Mouse (Mus musculus) kidney, postnatal 36 days (tissue): ENCODE measurements around the gene Arhgef18.
A peak's percentile ranks its signal among the peaks of the same experiment; 100 is the strongest.

Experiments used
- DNase-seq, 2 experiments: peaks; one replicate each; pipeline ENCODE4 v3.0.0; 2021 to 2022; ENCODE audit warnings: mixed read lengths in 2 of 2

Gene Arhgef18

GRCm38 (mm10) chr8:3392771-3393710, at the start of gene Arhgef18:
Gene Arhgef18 (plus strand): TSS chr8:3393006.
- peak; percentile 94 to 97 for DNase-seq

GRCm38 (mm10) chr8:3345337-3345736, 47.5 kb upstream of the Arhgef18 start:
- DNase-seq: no peak

- no peak for DNase-seq
Observed at GRCm38 (mm10) chr8:3346691-3347413, 46.0 kb upstream of the Arhgef18 start.

- DNase-seq: peak in 1 of 2 experiments; percentile 14
Observed at GRCm38 (mm10) chr8:3348142-3348823, 44.5 kb upstream of the Arhgef18 start.

GRCm38 (mm10) chr8:3350747-3351146, 42.1 kb upstream of the Arhgef18 start:
- no peak for DNase-seq

GRCm38 (mm10) chr8:3352715-3353114, 40.1 kb upstream of the Arhgef18 start:
- no peak for DNase-seq

GRCm38 (mm10) chr8:3353189-3353810, 39.5 kb upstream of the Arhgef18 start, which contains the start of gene A430078G23Rik:
Gene A430078G23Rik (plus strand): TSS chr8:3353415.
- DNase-seq: no peak

- DNase-seq: no peak
Observed at GRCm38 (mm10) chr8:3353811-3354442, 38.9 kb upstream of the Arhgef18 start.

- DNase-seq: no peak
Observed at GRCm38 (mm10) chr8:3354443-3354812, 38.4 kb upstream of the Arhgef18 start.

- DNase-seq: no peak
Observed at GRCm38 (mm10) chr8:3355586-3355985, 37.2 kb upstream of the Arhgef18 start.

- DNase-seq: peak; percentile 83 to 97
Observed at GRCm38 (mm10) chr8:3358060-3358459, 34.7 kb upstream of the Arhgef18 start.

- no peak for DNase-seq
Observed at GRCm38 (mm10) chr8:3367086-3367485, 25.7 kb upstream of the Arhgef18 start.

- DNase-seq: no peak
Observed at GRCm38 (mm10) chr8:3368091-3368490, 24.7 kb upstream of the Arhgef18 start.

GRCm38 (mm10) chr8:3375748-3376147, 17.1 kb upstream of the Arhgef18 start:
- DNase-seq: peak in 1 of 2 experiments; percentile 38

GRCm38 (mm10) chr8:3376641-3377274, 16.0 kb upstream of the Arhgef18 start:
- DNase-seq: no peak

- DNase-seq: peak; percentile 72 to 89
Observed at GRCm38 (mm10) chr8:3387286-3387685, 5.5 kb upstream of the Arhgef18 start.

- DNase-seq: no peak
Observed at GRCm38 (mm10) chr8:3388591-3389338, 4.0 kb upstream of the Arhgef18 start.

- DNase-seq: no peak
Observed at GRCm38 (mm10) chr8:3389506-3389905, 3.3 kb upstream of the Arhgef18 start.

- DNase-seq: no peak
Observed at GRCm38 (mm10) chr8:3392293-3392692, 513 bp upstream of the Arhgef18 start.

- peak; percentile 56 to 67 for DNase-seq
Observed at GRCm38 (mm10) chr8:3394600-3394999, 1.8 kb downstream of the Arhgef18 start.

- no peak for DNase-seq
Observed at GRCm38 (mm10) chr8:3395246-3395645, 2.4 kb downstream of the Arhgef18 start.
